Mouse (Mus musculus) cortical plate, adult 2 months (tissue): ENCODE measurements around the gene Pomt2.

Source experiments
- CTCF ChIP-seq: fragments of 200-500 bp; IDR thresholded peaks from 2 replicates; pipeline ENCODE4 v1.5.1; 2011; ENCODE audit warnings: mild to moderate bottlenecking, control low read depth, low read length; ENCODE audit not compliant: insufficient read depth; ENCODE audit errors: extremely low read depth
- POLR2A ChIP-seq: fragments of 200-500 bp; IDR thresholded peaks from 2 replicates; pipeline ENCODE4 v1.6.1; 2011; ENCODE audit warnings: mild to moderate bottlenecking, low read length, control low read depth; ENCODE audit not compliant: insufficient read depth; ENCODE audit errors: extremely low read depth

GRCm38 (mm10) chr12:87127256-87127655, 20.5 kb downstream of the Pomt2 start:
- TF ChIP-seq CTCF (no peak), POLR2A (no peak)
